Mouse (Mus musculus) lung, adult 2 months (tissue): ENCODE results near the gene Lpar1.

ENCODE experiments used
- CTCF ChIP-seq: fragments of 200-500 bp; IDR thresholded peaks from 2 replicates; pipeline ENCODE4 v1.5.1; 2011; ENCODE audit warnings: mild to moderate bottlenecking, low read length, control low read depth; ENCODE audit not compliant: insufficient read depth
- POLR2A ChIP-seq: fragments of 200-500 bp; IDR thresholded peaks from 2 replicates; pipeline ENCODE4 v1.6.1; 2011; ENCODE audit warnings: low read depth, mild to moderate bottlenecking, control low read depth, low read length, borderline replicate concordance; ENCODE audit errors: extremely low read depth

- TF ChIP-seq CTCF (no peak), POLR2A (no peak)
Measured at GRCm38 (mm10) chr4:58533519-58533918, 20.2 kb downstream of the Lpar1 start.
